Mouse (Mus musculus) embryonic facial prominence, embryonic 14.5 days (tissue): ENCODE data around the gene Pard3. TPM values are rescaled to one million over a fixed set of nuclear protein-coding genes. Genes with fewer than 3 reads are reported as not detected.
A peak's percentile ranks its signal among the peaks of the same experiment; 100 is the strongest.
"Not testable (repeated sequence)": the region's sequence is repeated elsewhere in the genome, so short reads cannot be mapped to it uniquely, and the experiment has no call there.

Experiments
- ATAC-seq: fragments of 200-750 bp; cut with Nextera tagmentation; 2 replicates; pipeline ENCODE4 v1.8.0; 2017; ENCODE audit warnings: low read depth, moderate number of reproducible peaks, moderate TSS enrichment
- DNase-seq: peaks from one replicate; pipeline ENCODE4 v3.0.0-alpha.2; 2015; ENCODE audit warnings: low spot score
- H3K27ac ChIP-seq: fragments of 300-500 bp; sonication (generic); replicated peaks from 2 replicates; pipeline ENCODE4 v1.5.1; 2014; ENCODE audit warnings: low read depth, mild to moderate bottlenecking, low read length, moderate library complexity
- H3K27me3 ChIP-seq: fragments of 300-500 bp; sonication (generic); replicated peaks from 2 replicates; pipeline ENCODE4 v1.6.1; 2014; ENCODE audit warnings: low read length; ENCODE audit not compliant: control insufficient read depth, insufficient read depth
- H3K36me3 ChIP-seq: fragments of 300-500 bp; sonication (generic); 2 replicates; pipeline ENCODE4 v1.6.1; 2014; ENCODE audit warnings: low read length, mixed read lengths; ENCODE audit not compliant: control insufficient read depth, insufficient read depth
- H3K4me1 ChIP-seq: fragments of 300-500 bp; sonication (generic); 2 replicates; pipeline ENCODE4 v1.6.1; 2014; ENCODE audit warnings: antibody characterized with exemption, low read length; ENCODE audit not compliant: control insufficient read depth, insufficient read depth
- H3K4me2 ChIP-seq: fragments of 300-500 bp; sonication (generic); 2 replicates; pipeline ENCODE4 v1.6.1; 2014; ENCODE audit warnings: low read depth, mild to moderate bottlenecking, low read length, moderate library complexity, mixed read lengths
- H3K4me3 ChIP-seq: fragments of 300-500 bp; sonication (generic); 2 replicates; pipeline ENCODE4 v1.5.1; 2014; ENCODE audit warnings: low read depth, mild to moderate bottlenecking, low read length
- H3K9ac ChIP-seq: fragments of 300-500 bp; sonication (generic); 2 replicates; pipeline ENCODE4 v1.6.1; 2014; ENCODE audit warnings: low read depth, mild to moderate bottlenecking, low read length, moderate library complexity, mixed read lengths
- H3K9me3 ChIP-seq: fragments of 300-500 bp; sonication (generic); 2 replicates; pipeline ENCODE4 v1.6.1; 2016; ENCODE audit warnings: low read length; ENCODE audit not compliant: control insufficient read depth
- WGBS: fragments of 180-500 bp; shearing (Covaris S2); extraction: QIAGEN DNeasy Blood & Tissue Kit; methylation state at CpG from one replicate; pipeline ENCODE4 v1.1.7; 2014; 5-methylcytosine and 5-hydroxymethylcytosine counted together
- polyA plus RNA-seq: library from polyadenylated mRNA; unstranded; fragments of >200 nt; fragmentation: Nextera tagmentation; extraction: Ambion mirVana; gene quantifications from 2 replicates; pipeline ENCODE4 v1.2.1, GENCODE M21; 2014

The Pard3 gene
- polyA plus RNA-seq, 1 experiment from 2014 or later: 35.4 TPM

DNA sequence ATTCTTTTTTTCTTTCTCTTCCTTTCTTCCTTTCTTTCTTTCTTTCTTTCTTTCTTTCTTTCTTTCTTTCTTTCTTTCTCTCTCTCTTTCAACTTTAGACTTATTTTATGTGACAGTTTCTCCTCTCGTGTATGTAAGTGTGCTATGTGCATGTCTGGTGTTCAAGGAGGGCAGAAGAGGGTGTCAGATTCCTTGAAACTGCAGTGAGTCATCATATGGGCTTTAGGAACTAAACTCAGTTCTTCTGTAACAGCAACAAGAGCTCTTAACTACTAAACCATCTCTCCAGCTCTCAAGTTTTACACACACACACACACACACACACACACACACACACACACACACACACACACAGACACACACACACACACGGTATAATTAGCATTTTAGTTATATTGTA is 106.7 kb downstream of the Pard3 start:
- not testable (repeated sequence) for H3K27ac ChIP-seq, DNase-seq, H3K9ac ChIP-seq, H3K9me3 ChIP-seq, H3K4me2 ChIP-seq, H3K4me3 ChIP-seq, H3K27me3 ChIP-seq, H3K36me3 ChIP-seq, ATAC-seq
- H3K4me1 ChIP-seq: peaks cover 10% of the 10 kb centered on the region; the same call in 1 of the 2 replicates
- 71% methylated on average over 2 of the region's 2 CpGs for WGBS

DNA sequence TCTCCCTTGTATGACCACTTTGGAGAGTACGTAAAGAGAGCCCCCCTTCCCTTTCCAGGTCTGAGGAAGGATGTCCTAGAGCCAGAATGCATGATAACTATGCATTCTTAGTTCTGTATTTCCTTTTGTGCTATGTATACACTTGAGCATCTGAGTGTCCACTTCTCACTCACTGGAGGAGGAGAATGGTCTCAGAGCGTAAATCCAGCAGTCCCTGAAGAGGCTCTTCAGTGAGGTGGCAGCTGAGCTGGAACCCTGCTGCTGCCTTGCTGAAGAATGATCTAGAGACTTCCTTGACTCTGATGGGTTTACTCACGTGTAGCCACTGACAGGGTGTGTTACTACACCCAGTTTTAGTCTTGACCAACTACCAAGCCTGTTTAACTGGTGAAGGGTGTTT is 107.2 kb downstream of the Pard3 start:
- no peak for DNase-seq
- Histone ChIP-seq H3K4me2 (no peak overlapping the region), H3K27me3 (no peaks in the 10 kb centered on the region), H3K9ac (no peak overlapping the region), H3K9me3 (no peaks in the 10 kb centered on the region), H3K36me3 (no peaks in the 10 kb centered on the region), H3K27ac (no peak overlapping the region), H3K4me1 (peaks cover 10% of the 10 kb centered on the region; the same call in 1 of the 2 replicates), H3K4me3 (no peak overlapping the region)
- 85% methylated on average over 3 of the region's 3 CpGs for WGBS
- no peak for ATAC-seq

DNA sequence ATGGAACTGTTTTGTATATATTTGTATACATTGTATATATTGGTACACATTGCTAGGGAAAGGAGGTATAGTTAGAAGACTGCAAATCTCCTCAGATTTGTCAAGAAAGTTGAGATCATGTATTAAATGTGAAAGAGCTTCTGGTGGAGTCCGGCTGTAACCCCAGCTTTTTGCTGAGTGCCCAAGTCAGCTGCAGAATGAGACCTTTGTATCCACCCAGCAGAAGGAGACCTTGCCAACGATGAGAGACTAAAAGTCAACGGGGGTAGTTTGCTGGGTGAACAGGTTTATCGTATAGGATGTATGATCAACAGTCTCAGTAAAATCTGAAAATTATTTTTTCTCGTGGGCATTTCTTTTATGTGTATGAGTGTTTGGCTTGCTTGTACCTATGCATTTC is 109.8 kb downstream of the Pard3 start:
- Histone ChIP-seq H3K36me3 (no peaks in the 10 kb centered on the region), H3K9me3 (no peaks in the 10 kb centered on the region), H3K27ac (no peak overlapping the region), H3K4me1 (peaks cover 10% of the 10 kb centered on the region; the same call in 1 of the 2 replicates), H3K4me2 (no peak overlapping the region), H3K27me3 (no peaks in the 10 kb centered on the region), H3K4me3 (no peak overlapping the region), H3K9ac (no peak overlapping the region)
- WGBS: 86% methylated on average over 5 of the region's 5 CpGs
- no peak for ATAC-seq
- no peak for DNase-seq

DNA sequence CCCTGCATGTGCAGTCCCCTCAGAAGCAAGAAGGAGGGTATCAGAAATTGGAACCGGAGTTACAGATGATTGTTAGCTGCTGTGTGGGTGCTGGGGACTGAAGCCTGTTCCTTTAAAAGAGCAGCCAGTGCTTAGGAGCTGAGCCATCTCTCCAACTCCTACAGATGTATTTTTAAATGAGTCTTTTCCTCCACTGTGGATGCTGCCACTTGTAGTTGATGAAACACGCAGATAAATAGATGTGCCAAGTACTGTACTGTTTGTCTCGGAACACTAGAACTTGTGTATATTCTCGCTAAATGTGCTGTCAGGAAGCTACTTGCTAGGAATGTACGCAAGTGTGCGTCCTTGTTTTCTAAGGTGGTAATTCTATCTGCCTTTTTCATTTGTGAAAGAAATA is 110.7 kb downstream of the Pard3 start:
- Histone ChIP-seq H3K9ac (no peak overlapping the region), H3K36me3 (no peaks in the 10 kb centered on the region), H3K27me3 (no peaks in the 10 kb centered on the region), H3K4me3 (no peak overlapping the region), H3K4me2 (no peak overlapping the region), H3K9me3 (no peaks in the 10 kb centered on the region), H3K4me1 (peaks cover 10% of the 10 kb centered on the region; the same call in 1 of the 2 replicates), H3K27ac (no peak overlapping the region)
- 89% methylated on average over 6 of the region's 6 CpGs for WGBS
- no peak for ATAC-seq
- no peak for DNase-seq

DNA sequence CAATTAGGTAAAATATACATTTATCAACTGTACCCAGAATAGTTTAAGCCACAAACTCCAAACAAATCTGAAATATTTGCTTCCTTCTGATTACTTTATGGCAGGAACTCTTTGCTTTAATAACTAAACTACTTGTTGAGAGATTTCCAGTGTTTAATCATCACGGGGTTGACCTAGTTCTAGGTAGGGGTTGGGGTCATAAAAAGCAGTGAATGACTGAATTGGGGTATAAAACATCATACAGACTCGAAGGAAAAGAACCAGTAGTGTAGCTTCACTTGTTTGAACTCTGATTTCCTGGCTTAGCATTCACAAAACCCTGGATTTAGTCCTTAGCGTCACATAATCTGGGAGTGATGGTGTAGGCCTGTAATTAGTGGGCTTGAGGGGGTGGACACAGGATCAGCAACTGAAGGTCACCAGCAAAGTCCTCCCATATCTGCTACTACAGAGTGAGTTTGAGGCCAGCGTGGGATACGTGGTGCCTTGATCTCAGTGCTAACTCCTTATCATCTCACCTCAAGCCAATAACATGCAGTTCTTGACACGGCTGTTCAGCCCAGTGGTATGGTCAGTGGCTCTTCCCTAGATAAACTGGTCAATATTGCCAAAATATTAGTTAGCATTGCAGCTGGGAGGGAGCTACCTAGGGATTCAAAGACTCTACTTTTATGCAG is 111.6 kb downstream of the Pard3 start:
- no peaks in the 10 kb centered on the region for H3K9me3 ChIP-seq
- H3K4me3 ChIP-seq: no peak overlapping the region
- no peak overlapping the region for H3K27ac ChIP-seq
- H3K36me3 ChIP-seq: no peaks in the 10 kb centered on the region
- peaks cover 10% of the 10 kb centered on the region; the same call in 1 of the 2 replicates for H3K4me1 ChIP-seq
- ATAC-seq (no peak), DNase-seq (no peak)
- no peak overlapping the region for H3K9ac ChIP-seq
- no peak overlapping the region for H3K4me2 ChIP-seq
- no peaks in the 10 kb centered on the region for H3K27me3 ChIP-seq
- WGBS: 77% methylated on average over 6 of the region's 6 CpGs

DNA sequence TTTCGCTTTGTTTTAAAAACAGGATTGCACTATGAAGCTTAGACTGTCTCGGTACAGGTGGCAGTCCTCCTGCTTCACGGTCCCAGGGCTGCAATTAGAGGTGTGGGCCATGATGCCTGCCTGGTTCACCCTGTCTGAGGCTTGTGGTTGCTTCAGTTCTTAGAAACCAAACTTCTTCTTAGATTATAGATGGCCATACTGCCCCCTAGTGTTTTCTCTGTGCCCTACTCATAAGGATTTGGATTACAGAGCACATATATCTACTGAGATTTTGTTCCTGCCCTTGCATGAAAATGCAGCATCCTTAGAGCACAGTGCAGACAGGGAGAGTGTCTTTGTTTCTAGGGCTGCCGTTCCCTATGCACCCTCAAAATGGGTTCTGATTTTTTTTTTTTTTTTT is 114.9 kb downstream of the Pard3 start:
- Histone ChIP-seq H3K4me3 (no peak overlapping the region), H3K27ac (no peak overlapping the region), H3K4me2 (no peak overlapping the region), H3K9me3 (no peaks in the 10 kb centered on the region), H3K36me3 (no peaks in the 10 kb centered on the region), H3K9ac (no peak overlapping the region), H3K4me1 (peaks cover 5% of the 10 kb centered on the region), H3K27me3 (no peaks in the 10 kb centered on the region)
- ATAC-seq (peak; percentile 65; the same call in 1 of the 2 replicates), DNase-seq (peak; percentile 90)
- 56% methylated on average over 4 of the region's 4 CpGs for WGBS

DNA sequence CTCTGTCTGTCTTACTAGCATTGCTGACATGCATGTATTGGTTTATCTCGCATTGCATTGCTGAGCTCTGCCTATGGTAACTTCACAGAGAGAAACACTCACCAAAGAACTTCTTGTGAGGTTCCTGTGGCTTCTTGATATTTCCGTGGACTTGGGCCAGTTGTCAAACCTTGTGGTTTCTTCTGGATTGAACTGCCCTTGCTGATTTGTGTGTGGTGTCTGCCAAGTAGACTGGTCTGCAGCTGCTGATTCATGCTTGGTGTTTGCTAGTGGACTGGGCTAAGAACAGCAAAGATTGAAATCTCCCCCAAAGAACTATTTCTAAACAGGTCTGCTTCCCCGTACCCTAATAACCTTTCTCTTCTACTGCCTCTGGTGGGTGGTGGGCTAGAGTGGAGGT is 117.6 kb downstream of the Pard3 start:
- Histone ChIP-seq H3K4me3 (no peak overlapping the region), H3K4me2 (no peak overlapping the region), H3K36me3 (no peaks in the 10 kb centered on the region), H3K9me3 (no peaks in the 10 kb centered on the region), H3K27me3 (no peaks in the 10 kb centered on the region), H3K4me1 (peaks cover 16% of the 10 kb centered on the region), H3K27ac (no peak overlapping the region), H3K9ac (no peak overlapping the region)
- ATAC-seq (no peak), DNase-seq (no peak)
- 82% methylated on average over 3 of the region's 3 CpGs for WGBS

DNA sequence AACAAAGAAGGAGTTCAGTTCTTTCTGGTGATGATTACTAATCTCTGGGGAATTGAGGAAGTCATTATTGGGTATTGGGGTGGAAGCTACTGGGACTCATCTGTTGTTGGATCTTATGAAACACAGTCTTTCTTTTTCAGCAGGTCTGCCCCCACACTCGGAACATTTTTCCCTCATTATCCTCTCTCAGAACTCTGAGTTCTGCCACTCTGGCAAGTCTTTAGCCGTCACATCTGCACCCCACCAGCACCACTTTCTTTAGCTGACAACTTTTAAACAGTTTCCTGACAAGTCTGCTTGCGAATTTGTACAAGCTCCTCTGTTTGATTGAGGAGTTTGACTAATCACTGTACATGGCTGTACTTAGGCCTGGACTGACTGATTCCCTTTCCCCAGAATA is 118.4 kb downstream of the Pard3 start:
- Histone ChIP-seq H3K4me3 (no peak overlapping the region), H3K4me1 (peaks cover 16% of the 10 kb centered on the region), H3K9ac (no peak overlapping the region), H3K4me2 (no peak overlapping the region), H3K36me3 (no peaks in the 10 kb centered on the region), H3K9me3 (no peaks in the 10 kb centered on the region), H3K27me3 (no peaks in the 10 kb centered on the region), H3K27ac (no peak overlapping the region)
- WGBS: 53% methylated on average over 3 of the region's 3 CpGs
- no peak for DNase-seq
- no peak for ATAC-seq

DNA sequence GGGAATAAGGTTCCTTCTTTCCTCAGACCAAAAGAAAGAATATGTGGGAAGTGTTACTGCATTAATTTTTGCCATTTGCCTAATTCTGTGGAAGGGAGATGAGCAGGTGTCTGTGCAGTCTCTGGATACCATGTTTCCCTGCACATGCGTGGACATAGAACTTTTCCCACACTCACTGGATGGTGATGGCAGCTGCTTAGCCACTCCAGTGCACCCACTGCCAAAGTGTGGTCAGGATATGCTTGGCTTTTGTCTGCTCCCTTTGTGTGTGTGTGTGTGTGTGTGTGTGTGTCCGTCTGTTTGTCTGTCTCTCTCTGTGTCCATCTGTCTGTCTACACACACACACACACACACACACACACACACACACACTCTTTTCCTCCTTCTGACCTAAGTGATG is 119.8 kb downstream of the Pard3 start:
- Histone ChIP-seq H3K4me3 (no peak overlapping the region), H3K27ac (no peak overlapping the region), H3K4me1 (peaks cover 16% of the 10 kb centered on the region), H3K9me3 (no peaks in the 10 kb centered on the region), H3K36me3 (no peaks in the 10 kb centered on the region), H3K4me2 (no peak overlapping the region), H3K27me3 (no peaks in the 10 kb centered on the region), H3K9ac (no peak overlapping the region)
- WGBS: 47% methylated on average over 2 of the region's 2 CpGs
- DNase-seq (no peak), ATAC-seq (no peak)
